Mouse (Mus musculus): ENCODE results near the gene Spata1.

Spata1 gene

GRCm38 (mm10) chr3:146421787-146422186 lies 77.8 kb downstream of the Spata1 start:
- in situ Hi-C loops (cut with MboI; ENCODE audit: low sequenced_read_pairs), result no loop called here

DNA sequence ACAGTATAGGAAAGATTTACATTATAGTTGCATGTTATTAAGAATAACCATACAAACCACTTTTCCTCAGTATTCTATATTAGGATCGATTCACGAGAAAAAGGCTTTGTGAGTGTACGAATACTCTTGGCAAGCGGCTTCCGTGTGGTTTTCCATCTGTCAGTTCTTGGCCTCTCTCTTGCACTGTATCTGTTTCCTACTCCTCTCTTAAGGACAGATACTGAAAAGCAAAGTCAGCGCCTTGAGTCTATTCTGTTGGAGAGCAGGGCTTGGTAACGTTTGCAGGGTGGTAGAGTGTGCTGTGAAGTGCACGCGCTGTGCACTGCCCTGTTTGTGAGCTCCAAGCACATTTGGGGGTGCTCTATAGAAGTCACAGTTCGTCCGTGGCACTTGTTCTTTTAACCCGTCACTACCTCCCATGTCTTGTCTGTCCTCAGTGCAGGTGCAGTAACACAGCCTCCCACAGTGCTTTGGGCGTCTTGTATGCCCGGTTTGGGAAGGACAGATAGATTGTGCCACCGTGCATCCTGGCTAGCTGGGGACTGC lies 79.5 kb downstream of the Spata1 start:
- in situ Hi-C loops (cut with MboI; ENCODE audit: low sequenced_read_pairs), result no loop called here

GRCm38 (mm10) chr3:146419534-146419933 lies 80.0 kb downstream of the Spata1 start:
- in situ Hi-C loops (cut with MboI; ENCODE audit: low sequenced_read_pairs), result no loop called here

DNA sequence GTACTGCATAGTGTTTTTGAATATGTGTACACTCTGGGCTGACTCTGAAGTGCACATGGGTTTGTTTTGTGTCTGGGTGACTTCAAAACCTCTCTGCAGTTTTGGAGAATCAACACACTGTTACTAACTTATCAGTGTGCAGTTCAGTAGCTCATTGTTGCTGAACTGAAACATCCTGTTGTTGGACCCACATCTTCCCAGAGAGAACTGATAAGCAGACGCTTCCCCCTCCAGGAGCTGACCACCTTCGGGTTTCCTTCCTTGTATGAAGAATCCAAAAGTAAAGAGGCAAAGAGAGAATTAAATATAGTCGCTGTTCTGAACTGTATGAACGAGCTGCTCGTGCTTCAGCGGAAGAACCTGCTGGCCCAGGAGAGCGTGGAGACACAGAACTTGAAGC lies 80.7 kb downstream of the Spata1 start:
- in situ Hi-C loops (cut with MboI; ENCODE audit: low sequenced_read_pairs), result no loop called here

GRCm38 (mm10) chr3:146417873-146418272 lies 81.7 kb downstream of the Spata1 start:
- in situ Hi-C loops (cut with MboI; ENCODE audit: low sequenced_read_pairs), result no loop called here

GRCm38 (mm10) chr3:146414555-146414954 lies 85.0 kb downstream of the Spata1 start:
- in situ Hi-C loops (cut with MboI; ENCODE audit: low sequenced_read_pairs), result no loop called here

DNA sequence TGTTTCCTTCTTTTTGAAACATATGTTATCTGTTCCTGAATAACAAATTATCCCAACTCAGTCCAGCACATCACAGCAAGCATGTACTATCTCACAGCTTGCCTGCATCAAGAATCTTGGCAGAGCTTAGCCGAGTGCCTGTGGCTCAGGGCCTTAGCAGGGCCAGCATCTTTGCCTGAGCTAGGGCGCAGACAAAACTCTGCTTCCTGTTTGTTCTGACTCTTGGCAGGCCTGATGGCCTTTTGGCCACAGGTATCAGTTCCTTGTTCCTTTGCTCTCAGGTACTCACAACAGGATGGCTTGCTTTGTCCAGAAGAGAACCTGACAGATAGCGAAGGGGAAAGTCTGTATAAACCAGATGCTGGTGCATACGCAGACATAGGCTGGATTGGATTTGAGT lies 85.6 kb downstream of the Spata1 start:
- in situ Hi-C loops (cut with MboI; ENCODE audit: low sequenced_read_pairs), result no loop called here

GRCm38 (mm10) chr3:146413016-146413415 lies 86.5 kb downstream of the Spata1 start:
- in situ Hi-C loops (cut with MboI; ENCODE audit: low sequenced_read_pairs), result no loop called here

DNA sequence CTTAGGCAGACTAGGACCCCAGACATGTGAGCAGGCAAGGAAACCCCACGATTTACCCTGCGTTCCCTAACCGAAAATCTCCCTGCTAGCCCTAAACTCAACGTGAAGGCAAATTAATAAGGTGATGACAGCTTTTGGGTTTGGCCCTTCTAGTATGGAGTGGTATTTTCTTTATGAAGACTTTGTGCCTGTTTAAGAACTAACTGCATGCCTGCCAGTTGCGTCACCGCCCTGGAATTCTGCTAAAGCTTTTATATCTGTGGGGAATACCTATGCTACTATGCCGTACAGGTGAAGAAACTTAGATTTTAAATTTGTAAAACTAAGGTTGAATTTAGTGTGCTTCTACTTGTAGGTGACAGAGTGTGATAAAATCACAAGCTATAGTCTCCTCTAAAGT lies 87.1 kb downstream of the Spata1 start:
- in situ Hi-C loops (cut with MboI; ENCODE audit: low sequenced_read_pairs), result no loop called here

DNA sequence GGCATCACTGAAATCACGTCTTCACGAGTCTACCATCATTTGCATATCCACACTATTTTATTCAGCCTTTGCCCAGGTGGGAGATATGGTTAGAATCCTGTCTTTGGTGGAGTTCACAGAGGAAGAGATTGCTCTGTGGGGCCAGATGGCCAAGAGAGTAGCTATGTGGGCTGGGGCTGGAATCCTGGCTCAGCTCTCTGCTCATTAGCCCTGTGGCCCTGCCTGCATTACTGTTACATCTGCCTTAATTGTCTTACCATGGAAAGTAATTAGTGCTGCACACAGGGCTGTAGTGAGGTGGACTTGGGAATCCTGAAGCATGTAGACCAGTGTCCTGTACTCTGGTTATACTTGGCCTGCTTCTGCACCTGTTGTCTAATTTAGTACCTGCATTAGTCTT lies 87.5 kb downstream of the Spata1 start:
- in situ Hi-C loops (cut with MboI; ENCODE audit: low sequenced_read_pairs), result no loop called here

GRCm38 (mm10) chr3:146410114-146410513 lies 89.4 kb downstream of the Spata1 start:
- in situ Hi-C loops (cut with MboI; ENCODE audit: low sequenced_read_pairs), result no loop called here

Measured in CH12F3 (cell line).